Mouse (Mus musculus) lung, adult 2 months (tissue): ENCODE measurements at regions not wholly inside any gene's neighbourhood (a gene's known extent, or its start where the extent isn't known, plus 50 kb on each side); places are given as distances from the start of the nearest gene placed in this dataset.

Experiments
- DNase-seq: peaks from one replicate; pipeline ENCODE4 v3.0.0; 2022
- H3K4me1 ChIP-seq: fragments of 200-500 bp; 2 replicates; pipeline ENCODE4 v1.6.1; 2011; ENCODE audit warnings: low read length; ENCODE audit not compliant: control insufficient read depth, insufficient read depth
- H3K4me3 ChIP-seq: fragments of 200-500 bp; replicated peaks from 2 replicates; pipeline ENCODE3; 2011; ENCODE audit warnings: low read depth, mild to moderate bottlenecking, control low read depth, low read length; ENCODE audit errors: extremely low read depth
- CTCF ChIP-seq: fragments of 200-500 bp; IDR thresholded peaks from 2 replicates; pipeline ENCODE4 v1.5.1; 2011; ENCODE audit warnings: mild to moderate bottlenecking, low read length, control low read depth; ENCODE audit not compliant: insufficient read depth
- POLR2A ChIP-seq: fragments of 200-500 bp; IDR thresholded peaks from 2 replicates; pipeline ENCODE4 v1.6.1; 2011; ENCODE audit warnings: low read depth, mild to moderate bottlenecking, control low read depth, low read length, borderline replicate concordance; ENCODE audit errors: extremely low read depth
- WGBS: fragments of 180-500 bp; shearing (Covaris S2); methylation state at CpG from one replicate; pipeline ENCODE4 v1.1.7; 2018; 5-methylcytosine and 5-hydroxymethylcytosine counted together

DNA sequence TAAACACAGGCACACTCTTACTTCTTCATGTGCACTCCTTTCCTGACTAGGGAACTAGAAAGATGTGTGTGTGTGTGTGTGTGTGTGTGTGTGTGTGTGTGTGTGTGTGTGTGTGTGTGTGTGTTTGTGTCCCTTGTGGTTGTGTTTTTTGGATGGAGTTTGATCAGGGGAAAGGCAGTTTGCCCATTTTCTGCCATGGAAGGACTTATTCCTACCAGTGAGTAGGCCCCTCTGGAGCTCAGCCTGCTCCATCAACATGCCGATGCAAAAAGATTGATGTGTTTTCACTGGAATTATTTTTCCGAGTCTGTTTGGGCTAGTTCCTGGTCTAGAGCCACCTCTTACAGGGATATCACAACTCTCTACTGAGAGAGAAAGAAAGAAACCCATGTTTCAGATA is 120.6 kb downstream of the Qpct start:
- no peak for TF ChIP-seq POLR2A
- TF ChIP-seq CTCF = no peak
- no peak for DNase-seq
- Histone ChIP-seq H3K4me3 (no peak overlapping the region), H3K4me1 (no peaks in the 10 kb centered on the region)
- WGBS = 32% methylated on average over 2 of the region's 2 CpGs

DNA sequence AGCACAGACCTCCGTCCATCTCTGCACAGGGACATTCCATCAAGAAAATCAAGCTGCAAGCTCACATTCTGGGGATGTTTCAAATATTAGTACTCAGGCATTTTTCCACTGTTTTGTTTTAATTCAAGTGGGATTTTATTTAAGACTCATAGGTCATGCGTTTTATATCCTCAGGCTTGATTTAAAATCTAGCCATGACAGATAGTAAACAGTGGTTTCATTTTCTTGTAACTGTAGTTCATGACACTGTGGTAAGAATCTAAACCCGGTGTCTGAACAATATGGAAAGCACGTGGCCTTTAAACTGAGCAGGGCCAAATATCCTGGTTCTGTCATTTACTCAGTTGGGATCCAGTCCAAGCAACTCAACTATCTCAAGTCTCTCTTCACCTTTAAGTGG is 119.0 kb downstream of the Qpct start:
- no peak for DNase-seq
- WGBS = 69% methylated on average over 4 of the region's 4 CpGs
- TF ChIP-seq POLR2A (no peak), CTCF (no peak)

DNA sequence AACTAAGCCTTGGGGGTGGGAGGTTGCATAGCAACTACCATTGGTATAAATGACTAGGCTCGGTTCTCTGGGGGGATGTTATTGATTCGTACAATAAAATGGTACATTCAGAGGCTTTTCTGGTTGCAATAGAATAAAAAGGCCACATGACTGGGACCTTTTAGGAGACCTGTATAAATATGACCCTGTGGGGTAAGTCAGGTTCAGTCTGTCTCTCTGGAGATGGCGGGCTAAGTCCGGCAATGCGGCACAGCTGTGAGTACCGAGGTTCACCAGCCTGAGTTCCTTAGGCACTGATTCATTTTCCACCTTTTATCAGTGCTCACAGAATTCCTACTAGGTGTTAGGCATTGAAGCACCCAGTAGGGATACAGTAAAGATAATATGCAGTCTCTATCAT is 115.5 kb downstream of the Qpct start:
- H3K4me1 ChIP-seq = no peaks in the 10 kb centered on the region
- 88% methylated on average over 6 of the region's 6 CpGs for WGBS
- no peak for DNase-seq
- no peak for TF ChIP-seq POLR2A
- no peak overlapping the region for H3K4me3 ChIP-seq

More for the DNA sequence above, 119.0 kb downstream of the Qpct start:
- no peak overlapping the region for H3K4me3 ChIP-seq
- H3K4me1 ChIP-seq = no peaks in the 10 kb centered on the region

DNA sequence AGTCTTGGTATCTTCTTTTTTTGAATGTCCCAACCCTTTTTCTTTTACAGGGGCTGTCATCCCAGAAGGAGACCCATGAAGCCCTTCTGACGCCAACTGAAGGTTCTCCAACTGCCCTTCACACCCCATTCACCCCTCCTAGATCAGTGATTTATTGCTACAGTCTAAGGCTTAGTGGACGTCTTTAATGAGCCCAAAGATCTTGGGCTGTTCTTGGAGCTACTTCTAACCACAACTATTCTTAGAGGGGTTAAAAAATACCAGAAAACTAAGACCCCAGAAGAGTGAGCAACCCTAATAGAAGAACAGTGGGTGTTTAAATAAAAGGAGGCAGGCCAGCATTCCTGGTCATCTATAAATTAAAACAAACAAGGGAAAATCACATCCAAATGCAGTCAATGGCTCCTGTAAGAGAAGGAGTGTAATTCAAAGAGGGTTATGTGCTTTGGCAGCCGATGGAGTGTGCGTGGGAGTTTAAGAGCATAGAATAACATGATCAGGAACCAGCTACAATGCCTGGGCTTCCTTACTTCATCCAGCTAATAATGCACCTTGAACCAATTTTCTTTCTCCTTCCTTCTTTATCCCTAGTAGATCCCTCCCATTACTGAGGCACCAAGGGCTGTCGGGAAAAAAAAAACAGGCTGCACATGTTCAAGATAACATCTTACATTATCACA is 113.3 kb downstream of the Qpct start:
- Histone ChIP-seq H3K4me1 (no peaks in the 10 kb centered on the region), H3K4me3 (no peak overlapping the region)
- 69% methylated on average over 5 of the region's 5 CpGs for WGBS
- TF ChIP-seq POLR2A (no peak), CTCF (no peak)
- no peak for DNase-seq

- Histone ChIP-seq H3K4me3 (no peak overlapping the region), H3K4me1 (no peaks in the 10 kb centered on the region)
- 49% methylated on average over 6 of the region's 6 CpGs for WGBS
- no peak for TF ChIP-seq CTCF
- TF ChIP-seq POLR2A = no peak
- DNase-seq = no peak
These were observed 112.3 kb downstream of the Qpct start for GRCm38 (mm10) chr17:79163983-79164382.

DNA sequence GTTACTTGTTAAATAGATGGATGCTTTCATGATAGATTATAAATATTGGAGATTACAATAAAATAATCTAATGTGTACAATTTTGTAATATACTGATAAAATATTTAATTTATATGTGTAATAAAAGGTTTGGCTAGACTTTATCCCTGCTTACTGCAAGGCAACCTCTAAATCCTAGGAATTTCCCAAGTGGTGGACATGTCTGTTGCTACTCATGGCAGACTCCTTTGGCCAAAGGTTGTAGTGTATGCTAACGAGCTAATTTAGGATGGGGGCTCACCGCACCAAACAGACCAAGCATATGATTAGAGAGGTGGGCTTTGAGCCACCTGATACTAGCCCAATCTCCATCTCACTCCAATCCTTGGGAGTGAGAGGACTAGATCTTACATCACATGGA is 102.4 kb downstream of the Qpct start:
- Histone ChIP-seq H3K4me3 (no peak overlapping the region), H3K4me1 (no peaks in the 10 kb centered on the region)
- TF ChIP-seq POLR2A = no peak
- no peak for TF ChIP-seq CTCF
- DNase-seq = no peak
- 71% methylated on average over 2 of the region's 2 CpGs for WGBS

DNA sequence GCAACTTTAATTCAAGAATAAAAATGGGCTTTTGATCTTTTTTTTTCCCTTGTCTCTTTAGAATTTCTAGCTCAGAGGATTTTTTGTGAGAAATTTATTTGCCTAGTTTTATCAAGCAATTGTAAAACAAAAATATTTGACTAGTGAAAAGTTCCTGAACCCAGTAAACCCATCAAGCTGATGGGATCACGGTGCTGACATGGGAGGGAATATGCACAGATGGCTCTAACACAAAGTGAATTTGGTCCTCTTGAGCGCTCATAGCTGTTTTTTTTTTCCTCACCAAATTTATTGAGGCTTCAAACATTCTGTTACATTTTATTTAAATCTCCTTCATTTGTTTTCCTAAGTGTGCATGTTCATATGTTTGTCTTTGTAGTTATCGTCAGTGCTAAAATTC is 101.1 kb downstream of the Qpct start:
- WGBS = 83% methylated on average over 3 of the region's 3 CpGs
- TF ChIP-seq POLR2A (no peak), CTCF (no peak)
- DNase-seq = no peak
- H3K4me1 ChIP-seq = no peaks in the 10 kb centered on the region
- no peak overlapping the region for H3K4me3 ChIP-seq

DNA sequence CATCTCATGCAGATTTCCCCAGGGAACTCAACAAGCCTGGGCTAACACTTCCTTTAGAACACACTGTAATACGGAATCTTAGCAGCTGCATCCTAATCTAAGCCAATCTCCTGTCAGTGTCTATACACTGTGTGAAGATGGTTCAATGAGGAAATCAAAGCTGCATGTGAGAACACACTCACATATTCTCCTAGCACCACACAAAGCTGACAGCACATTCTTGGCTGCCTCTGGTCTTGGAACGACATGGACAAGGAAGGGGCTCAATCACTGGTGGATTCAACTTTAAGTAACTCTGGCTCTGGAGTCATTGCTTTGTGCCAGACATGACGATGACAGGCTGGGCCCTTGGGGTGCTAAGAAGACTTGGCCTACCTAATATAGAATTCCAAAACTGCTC is 96.2 kb downstream of the Qpct start:
- WGBS = 62% methylated on average over 3 of the region's 3 CpGs
- H3K4me1 ChIP-seq = no peaks in the 10 kb centered on the region
- no peak overlapping the region for H3K4me3 ChIP-seq
- TF ChIP-seq POLR2A (no peak), CTCF (no peak)
- DNase-seq = no peak

DNA sequence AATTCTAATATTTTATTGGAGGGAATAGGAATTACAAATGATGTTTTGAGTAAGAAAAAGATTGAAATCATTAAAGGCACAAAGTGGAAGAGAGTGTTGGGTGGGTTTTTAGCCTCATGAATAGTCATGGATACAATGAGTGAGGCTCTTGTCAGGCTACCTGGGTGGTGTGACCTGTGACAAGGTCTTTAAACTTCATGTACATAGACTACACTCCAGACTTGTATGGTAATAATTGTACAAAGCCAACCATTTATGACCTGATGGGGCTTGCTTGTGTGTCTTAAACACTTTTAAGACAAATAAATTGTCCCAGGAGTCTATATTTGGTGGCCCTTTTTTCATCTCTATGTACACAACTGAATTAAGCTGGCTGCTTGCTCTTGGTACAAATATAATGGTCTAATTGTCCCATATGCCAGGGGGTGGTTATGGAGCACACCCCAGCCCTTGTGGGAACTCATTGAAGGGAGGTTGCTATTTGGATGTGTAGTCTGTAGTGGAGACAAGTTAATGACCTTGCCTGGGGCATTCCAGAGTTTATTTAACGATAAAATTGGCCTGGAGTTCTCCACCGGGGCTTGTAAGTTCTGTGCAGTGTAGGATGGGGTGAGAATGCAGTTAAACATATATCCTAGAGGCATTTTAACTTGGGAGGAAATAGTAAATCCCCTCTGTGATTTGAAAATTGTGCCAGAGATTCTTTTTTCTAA is 93.4 kb downstream of the Qpct start:
- no peak overlapping the region for H3K4me3 ChIP-seq
- TF ChIP-seq CTCF (no peak), POLR2A (no peak)
- DNase-seq = no peak
- WGBS = 63% methylated on average over 2 of the region's 2 CpGs
- H3K4me1 ChIP-seq = no peaks in the 10 kb centered on the region

- WGBS = 33% methylated on average over 1 of the region's 1 CpGs
- TF ChIP-seq POLR2A (no peak), CTCF (peak; percentile 9; the same call in 1 of the 2 replicates)
- Histone ChIP-seq H3K4me1 (no peaks in the 10 kb centered on the region), H3K4me3 (no peak overlapping the region)
- no peak for DNase-seq
These were observed 91.3 kb downstream of the Qpct start for GRCm38 (mm10) chr17:79143031-79143430.
